Mouse (Mus musculus) right cerebral cortex, adult 2 months (tissue): ENCODE results near the gene Lrrc17.

Source experiments
- DNase-seq, 2 experiments: peaks; one replicate each; pipeline ENCODE4 v3.0.0; 2021 to 2022; ENCODE audit warnings: low spot score in 2 of 2

Gene Lrrc17

DNA sequence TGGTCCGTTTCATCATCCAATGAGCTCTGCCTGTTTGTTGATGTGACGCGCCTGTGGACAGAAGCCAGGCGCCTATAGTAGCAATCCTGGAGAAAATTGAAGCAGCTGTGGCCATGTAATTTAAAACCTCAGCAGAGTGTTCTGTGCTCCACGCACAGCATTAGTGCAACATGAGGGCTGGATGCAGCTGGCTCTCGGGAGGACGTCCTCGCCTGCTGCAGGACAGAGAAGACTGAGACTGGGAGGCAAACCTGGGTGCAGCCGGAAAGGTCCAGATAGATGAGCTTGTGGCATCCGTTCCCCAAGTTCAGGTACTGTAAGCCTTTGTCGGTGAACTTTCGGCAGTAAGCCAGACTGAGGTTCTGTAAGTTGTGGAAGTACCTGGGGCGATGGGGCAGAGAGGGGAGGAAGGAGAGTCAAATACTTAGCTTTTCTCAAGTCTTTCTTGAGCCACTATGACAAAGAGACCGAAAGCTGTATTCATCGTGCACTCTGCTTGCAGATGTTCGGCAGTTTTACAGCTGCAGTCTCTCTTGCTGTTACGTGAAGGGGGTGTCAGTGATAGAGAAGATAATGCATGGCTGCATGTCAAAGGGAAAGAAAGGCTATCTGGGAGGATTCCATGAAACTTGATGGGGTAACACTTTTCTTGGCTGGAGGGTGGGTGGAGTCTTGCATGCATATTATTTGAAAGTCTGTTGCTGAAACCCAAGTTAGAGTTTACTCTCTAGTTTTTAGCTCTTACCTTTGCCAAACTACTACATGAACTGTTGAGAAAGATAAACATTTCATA is at the start of gene Lrrc17:
TSS of gene Lrrc17 (plus strand) at position 151 of the 793 bp plus-strand sequence.
- DNase-seq: no peak

- DNase-seq: no peak
Observed at GRCm38 (mm10) chr5:21494781-21495180, 48.6 kb upstream of the Lrrc17 start.

DNA sequence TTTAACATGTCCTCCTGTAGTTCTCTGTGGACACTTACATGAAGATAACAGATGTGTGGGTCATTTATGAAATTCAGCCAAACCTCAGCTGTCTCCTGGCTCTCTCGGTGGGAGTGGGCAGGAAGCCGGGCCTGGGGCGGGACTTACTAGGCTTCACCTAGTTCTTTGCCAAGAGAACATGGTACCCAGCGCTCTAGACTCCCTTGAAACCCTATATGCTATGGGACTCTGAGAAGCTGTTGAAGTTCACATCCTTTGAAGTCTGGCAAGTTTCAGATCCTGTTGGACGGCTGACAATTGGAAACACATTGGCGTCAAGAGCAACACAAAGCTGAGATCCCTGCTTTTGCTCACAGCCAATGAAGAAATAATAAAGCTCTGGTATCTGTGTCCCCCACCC is 47.0 kb upstream of the Lrrc17 start:
- DNase-seq: no peak

DNA sequence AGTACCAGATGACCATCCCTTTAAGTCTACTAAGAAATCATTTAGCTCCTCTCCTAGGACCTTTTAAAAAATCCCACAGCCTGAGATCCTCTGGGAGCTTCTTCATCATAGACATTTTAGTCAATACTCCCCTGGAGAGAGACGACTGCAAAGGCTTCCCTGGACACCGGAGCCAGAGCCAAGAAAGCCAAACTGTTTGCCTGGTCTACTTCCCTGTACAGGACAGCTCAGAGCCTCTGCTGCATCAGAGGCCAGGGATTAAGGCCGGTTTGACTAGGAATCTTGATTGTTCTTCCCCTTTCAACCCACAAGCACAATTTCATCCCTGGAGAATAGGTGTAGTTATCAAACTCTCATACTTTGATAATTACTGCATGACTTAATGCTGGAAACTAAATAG is 46.5 kb upstream of the Lrrc17 start:
- no peak for DNase-seq

DNA sequence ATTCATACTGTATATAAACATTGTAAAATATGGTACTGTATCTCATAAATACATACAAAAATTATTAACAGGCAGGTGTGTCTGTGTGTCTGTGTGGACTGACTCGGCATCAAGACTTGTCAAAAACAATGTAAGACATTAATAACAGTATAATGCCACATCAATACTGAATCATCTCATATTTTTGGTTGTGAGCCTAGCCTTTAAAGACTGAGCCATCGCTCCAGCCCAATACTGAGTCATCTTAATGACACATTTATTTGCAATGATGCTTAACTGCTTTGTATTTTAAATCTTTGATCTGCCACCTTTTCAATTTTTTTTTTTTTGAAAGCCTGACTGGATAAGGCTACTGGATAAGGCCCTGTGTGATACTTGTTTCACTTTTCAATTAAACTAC is 44.9 kb upstream of the Lrrc17 start:
- no peak for DNase-seq

DNA sequence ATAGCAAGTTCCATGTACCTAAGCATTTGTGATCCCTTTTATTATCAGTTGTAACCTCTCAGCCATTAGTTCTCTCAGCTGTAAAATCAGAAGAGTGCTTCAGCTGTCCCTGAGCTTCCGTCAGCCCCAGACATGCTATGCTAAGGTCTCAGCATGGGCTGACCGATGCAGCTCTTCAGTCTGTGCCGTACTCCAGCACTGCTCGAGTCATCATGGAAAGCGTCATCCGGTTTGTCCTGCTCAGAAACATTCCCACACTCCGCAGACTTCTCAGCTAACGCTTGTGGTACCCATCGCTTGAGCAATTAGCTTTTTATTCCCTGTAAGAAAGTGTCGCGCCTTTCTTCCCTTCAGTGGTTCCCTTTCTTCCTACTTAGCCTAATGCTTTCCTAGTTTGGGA is 44.4 kb upstream of the Lrrc17 start:
- no peak for DNase-seq

- no peak for DNase-seq
Observed at GRCm38 (mm10) chr5:21500133-21500532, 43.2 kb upstream of the Lrrc17 start.

GRCm38 (mm10) chr5:21500941-21501340 is 42.4 kb upstream of the Lrrc17 start:
- no peak for DNase-seq

GRCm38 (mm10) chr5:21502936-21503610 is 40.3 kb upstream of the Lrrc17 start:
- peak; percentile 42 to 53 for DNase-seq

DNA sequence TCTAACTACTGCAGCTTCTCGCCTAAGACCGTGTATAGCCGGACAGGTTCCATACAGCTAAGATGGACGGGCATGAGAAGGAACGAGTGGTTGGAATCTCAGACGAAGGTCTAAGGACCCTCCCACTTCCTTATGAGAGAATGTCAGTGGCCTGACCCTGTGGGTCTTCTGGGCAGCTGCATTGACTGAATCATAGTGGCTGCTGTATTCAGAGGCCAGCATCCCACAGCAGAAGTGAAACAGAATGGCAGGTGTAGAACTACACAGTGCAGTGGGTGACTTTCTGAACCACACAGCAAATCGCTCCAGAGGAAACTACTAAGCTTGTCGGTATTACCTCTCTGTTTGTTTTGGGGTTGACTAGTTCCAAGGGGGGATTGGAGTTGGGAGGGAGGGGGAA is 38.2 kb upstream of the Lrrc17 start:
- no peak for DNase-seq

DNA sequence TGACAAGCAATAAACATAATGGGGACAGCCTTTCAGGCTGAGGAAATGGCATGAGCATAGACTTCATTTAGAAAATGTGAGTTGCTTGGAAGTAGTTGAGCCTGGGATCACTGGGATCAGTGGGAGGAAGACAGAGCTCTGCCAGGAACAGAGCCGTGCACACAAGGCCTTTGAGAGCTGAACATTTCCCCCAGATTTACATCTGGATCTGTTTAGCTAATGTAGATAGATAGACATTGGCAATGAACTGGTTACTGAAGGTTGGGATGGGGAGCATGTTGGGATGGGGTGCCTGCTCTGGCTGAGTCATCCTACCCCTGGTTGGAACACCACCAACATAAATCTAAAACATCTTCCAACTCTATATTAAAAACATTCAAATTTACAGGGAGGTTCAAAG is 36.5 kb upstream of the Lrrc17 start:
- no peak for DNase-seq

DNA sequence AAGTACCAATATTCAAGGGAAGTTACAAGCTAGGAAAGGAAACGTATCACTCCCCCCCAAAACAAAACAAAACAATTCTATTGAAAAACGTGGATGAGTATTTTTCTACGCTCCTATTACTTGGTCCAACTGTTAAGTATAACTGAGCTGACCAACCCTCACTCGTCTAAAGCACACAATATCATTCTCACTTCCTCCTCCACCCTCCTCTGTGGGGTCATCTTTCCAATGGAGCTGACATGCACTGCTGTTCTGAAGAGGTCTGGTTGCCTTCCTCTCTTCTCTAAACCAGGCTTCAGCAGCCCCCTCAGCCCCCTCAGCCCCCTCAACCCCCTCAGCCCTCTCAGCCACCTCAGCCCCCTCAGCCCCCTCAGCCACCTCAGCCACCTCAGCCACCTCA is 33.6 kb upstream of the Lrrc17 start:
- DNase-seq: no peak

- no peak for DNase-seq
Observed at GRCm38 (mm10) chr5:21513363-21513762, 30.0 kb upstream of the Lrrc17 start.

- DNase-seq: no peak
Observed at GRCm38 (mm10) chr5:21517562-21517961, 25.8 kb upstream of the Lrrc17 start.

- DNase-seq: no peak
Observed at GRCm38 (mm10) chr5:21518207-21518606, 25.2 kb upstream of the Lrrc17 start.

DNA sequence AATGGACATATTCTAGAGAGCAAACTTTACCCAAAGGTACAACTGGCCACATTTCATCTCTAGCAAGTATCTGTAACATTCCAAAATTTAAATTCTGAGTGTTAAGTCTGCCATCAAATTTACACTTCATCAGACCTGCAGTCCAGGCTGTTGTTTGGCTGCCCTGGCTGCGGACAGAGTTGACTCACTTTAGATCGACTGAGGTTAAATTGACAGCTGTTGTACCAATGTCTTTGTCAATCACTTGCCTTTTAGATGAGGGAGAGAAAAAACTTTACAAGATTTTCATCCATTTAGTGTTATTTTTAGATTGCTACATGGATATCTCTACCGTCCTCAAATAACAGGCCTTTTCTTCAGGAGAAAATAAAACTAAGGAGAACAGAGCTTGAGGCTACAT is 24.2 kb upstream of the Lrrc17 start:
- DNase-seq: no peak

DNA sequence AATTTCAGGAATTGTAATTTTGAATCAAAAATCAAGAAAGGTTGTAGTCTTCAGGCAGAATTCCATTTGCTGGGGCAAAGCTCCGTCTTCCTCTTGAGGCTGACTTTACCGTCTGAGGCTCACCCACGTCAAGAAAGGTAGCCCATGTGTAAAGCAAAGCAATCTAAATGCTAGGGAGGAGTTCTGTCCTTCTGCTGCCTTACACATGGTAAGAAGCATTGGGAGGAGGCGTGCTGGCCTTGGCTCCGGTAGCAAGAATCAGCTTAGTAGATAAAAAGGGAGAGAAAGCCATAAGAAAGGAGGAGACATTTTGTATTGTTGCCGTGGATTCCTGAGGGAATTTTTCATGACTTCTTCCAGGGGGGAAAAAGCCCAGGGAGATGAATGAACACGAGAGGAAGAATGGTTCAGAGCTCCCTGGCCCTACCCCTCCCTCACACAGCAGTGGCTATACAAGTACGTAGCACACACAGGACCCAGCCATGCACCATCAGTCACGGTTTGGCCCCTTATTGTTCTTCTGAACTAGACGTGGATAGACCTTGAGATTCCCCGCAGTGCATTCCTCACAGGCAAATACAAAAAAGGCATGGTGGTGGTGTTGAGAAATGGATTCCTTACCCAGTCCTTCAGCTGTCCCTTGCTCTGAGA is 16.4 kb upstream of the Lrrc17 start:
- no peak for DNase-seq

- no peak for DNase-seq
Observed at GRCm38 (mm10) chr5:21527488-21527911, 15.9 kb upstream of the Lrrc17 start.

GRCm38 (mm10) chr5:21528068-21528842 is 15.1 kb upstream of the Lrrc17 start:
- no peak for DNase-seq

GRCm38 (mm10) chr5:21529110-21529720 is 14.1 kb upstream of the Lrrc17 start:
- DNase-seq: no peak

DNA sequence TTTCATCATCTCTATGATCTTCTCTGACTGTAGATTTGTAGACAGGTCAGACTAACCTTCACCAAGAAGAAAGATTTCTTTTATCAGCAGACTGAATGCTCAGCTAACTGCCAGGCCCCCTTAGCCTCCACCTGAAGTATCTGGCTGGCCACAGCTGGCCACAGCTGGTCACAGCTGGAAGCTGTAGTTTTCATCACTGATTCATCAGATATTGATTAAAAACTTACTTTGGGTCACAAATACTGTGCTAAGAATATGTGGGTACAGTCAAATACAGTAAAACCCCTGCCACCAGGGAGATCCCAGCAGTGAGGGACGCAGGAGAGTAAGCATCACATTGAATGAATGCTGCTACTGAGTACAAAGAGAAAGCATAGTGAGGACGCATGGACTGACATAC is 11.2 kb upstream of the Lrrc17 start:
- DNase-seq: no peak

GRCm38 (mm10) chr5:21532921-21533320 is 10.4 kb upstream of the Lrrc17 start:
- DNase-seq: no peak
